Mouse (Mus musculus): ENCODE results near the gene Gfral.

Gfral gene

DNA sequence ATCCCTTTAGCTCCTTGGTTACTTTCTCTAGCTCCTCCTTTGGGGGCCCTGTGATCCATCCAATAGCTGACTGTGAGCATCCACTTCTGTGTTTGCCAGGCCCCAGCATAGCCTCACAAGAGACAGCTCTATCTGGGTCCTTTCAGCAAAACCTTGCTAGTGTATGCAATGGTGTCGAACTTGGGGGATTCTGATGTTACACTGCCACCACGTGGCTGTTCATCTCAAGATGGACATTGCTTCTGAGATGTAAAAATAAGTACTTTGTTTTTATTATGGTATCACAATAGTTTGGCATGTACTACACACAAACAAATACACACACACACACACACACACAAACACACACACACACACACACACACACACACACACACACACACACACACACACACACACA, 90.6 kb downstream of the Gfral start:
- DNase-seq (ENCODE audit: low read depth), result peak; percentile 37

All from induced T-regulatory cell, adult 2 months (primary cell).